Mouse (Mus musculus) heart, postnatal 14 days (tissue): ENCODE measurements around the gene 9530053A07Rik. TPM values are rescaled to one million over a fixed set of nuclear protein-coding genes. Genes with fewer than 3 reads are reported as not detected.
A peak's percentile ranks its signal among the peaks of the same experiment; 100 is the strongest.

Experiments used
- DNase-seq, 2 experiments: peaks; one replicate each; pipeline ENCODE4 v3.0.0; 2021 to 2022
- intact Hi-C: fragments of 180-260 bp; cut with DNase I; formaldehyde crosslinking; loops from one replicate; pipeline ENCODE4 v1.15.1; 2025
- total RNA-seq, 2 experiments: library from RNA; stranded (reverse); gene quantifications; 2 replicates each; pipeline ENCODE4 v1.2.3; 2021

The 9530053A07Rik gene
- total RNA-seq, 2 experiments from 2014 or later: 0.02 TPM; not detected in 1

DNA sequence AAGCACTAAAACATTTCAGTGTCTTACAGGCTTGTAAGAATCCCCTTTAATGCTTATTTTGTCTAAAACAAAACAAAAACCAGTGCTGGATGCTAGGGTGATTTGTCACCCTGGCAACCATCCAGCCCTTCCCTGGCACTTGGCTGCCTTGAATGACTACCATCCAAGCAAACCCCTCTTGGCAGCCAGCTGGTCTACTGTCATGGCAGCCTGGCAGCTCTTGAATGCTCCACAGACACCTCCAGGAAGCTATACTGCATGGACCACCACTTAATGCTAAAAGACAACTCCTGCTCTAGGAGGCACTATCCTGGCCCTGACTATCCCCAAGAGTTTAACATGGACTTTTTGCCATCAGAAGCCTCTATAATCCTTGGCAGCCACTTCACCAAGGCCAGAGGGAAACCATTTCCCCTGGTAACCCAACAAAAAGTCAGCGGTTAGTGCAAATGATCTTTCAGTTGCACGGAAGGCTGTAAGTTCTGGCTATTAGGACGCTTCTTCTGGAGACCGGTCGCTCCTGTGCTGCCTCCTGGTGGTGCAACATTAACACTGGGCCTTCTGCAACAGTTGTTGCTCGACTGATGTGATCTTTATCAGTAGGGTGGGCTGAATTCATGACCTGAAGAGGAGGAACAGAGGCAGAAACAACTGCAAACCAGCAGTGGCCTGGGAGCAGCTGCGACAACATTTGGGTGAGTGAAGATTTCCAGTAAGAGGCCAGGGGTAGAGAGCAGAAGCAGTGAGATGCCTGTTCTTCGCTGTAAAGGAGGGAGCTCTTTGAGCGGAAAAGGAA lies 39.3 kb downstream of the 9530053A07Rik start:
- intact Hi-C loops: loop anchor here (5.0 kb wide), 1 partner anchor 116 kb away; the partner anchor contains the start of gene Psmc4
- DNase-seq: peak; percentile 59 to 74

DNA sequence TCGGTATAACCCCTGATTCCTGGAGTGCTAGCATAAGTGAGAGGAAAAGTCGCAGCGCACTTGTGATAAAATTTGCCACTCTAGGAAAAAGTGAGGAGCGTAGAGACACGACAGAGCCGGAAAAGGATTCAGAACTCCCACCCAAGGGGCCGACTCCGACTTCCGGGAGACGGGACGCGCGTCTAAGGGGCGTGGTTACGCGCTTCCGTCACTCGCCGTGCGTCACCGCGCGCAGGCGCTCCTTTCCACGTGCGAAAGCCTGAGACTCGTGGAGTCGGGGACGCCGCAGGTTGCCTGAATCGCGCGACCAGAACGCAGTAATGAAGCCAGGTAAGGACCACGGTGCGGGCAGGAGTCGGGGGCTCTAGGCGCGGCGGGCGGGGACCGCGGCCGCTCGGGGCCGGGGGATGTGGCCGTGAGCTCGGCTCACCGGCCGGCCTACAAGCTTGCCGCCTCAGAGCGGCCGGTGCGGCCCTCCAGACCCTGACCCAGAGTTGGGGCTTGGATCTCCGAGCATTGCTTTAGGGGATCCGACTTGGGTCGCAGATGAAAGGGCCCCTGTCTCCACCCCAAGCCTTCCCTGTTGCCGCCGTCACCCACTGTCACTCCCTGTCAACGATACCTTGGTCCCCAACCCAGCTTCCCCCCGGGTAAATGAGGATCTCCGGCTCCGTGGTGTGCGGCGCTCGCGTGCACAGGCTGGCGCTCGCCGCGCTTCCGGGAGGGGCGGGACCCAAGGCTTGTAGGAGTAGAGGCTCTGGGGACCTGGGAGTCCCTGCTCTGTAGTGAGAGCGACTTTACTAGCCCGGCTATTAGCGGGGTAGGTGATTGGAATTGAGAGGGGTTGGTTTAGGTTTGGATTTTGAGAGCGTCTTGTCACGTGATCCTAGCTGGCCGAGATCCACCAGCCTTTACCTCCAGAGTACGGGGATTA lies 40.5 kb downstream of the 9530053A07Rik start, which contains the start of gene Fbl:
TSS of gene Fbl (plus strand) at position 222 of the 934 bp plus-strand sequence.
- intact Hi-C loops: loop anchor here (5.0 kb wide), 1 partner anchor 117 kb away; the partner anchor contains the start of gene Psmc4

DNA sequence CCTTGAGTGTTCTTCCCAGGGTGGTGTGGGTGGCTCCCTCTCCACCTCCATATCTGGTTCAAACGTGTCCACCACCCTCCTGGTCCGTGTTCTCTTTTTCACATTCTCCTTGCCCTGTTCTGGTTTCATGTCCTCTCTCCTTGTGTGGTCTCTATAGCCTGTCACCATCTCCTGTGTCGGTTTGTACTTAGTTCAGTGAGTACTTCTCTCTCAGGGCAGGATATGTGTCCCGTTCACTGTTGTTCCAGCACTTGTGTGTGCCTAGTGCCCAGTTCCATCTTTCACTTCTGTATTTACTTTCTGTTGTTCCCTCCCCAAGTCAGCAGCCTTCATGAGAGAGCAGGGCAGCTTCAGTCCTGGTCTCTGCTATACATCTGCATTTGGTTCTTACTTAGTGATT lies 46.1 kb downstream of the 9530053A07Rik start:
- intact Hi-C loops: no loop called here
- DNase-seq: no peak

More for the DNA sequence above, 40.5 kb downstream of the 9530053A07Rik start, which contains the start of gene Fbl:
- DNase-seq: peak; percentile 92 to 94

DNA sequence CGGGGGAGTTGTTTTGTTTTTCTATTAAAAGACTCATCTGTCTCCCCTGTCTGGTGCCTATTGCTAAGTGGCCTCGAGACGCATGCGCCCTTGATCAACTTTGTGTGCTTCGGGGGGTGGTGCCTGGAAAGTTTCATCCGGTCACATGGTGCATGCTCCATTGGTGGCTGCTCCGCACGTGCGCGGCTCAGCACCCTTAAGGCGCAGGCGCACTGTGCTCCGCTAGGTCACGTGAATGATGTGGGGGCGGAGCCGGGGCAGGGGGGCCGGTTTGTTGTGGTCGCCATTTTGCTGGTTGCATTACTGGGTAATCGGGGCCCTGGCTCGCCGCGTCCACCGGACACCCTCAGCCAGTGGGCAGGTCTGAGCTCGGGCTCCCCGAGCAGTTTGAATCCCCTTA lies 50.0 kb downstream of the 9530053A07Rik start, which contains the start of gene Dyrk1b:
TSS of gene Dyrk1b (plus strand) at position 242 of the 400 bp plus-strand sequence.
- intact Hi-C loops: no loop called here
- peak; percentile 98 to 99 for DNase-seq

DNA sequence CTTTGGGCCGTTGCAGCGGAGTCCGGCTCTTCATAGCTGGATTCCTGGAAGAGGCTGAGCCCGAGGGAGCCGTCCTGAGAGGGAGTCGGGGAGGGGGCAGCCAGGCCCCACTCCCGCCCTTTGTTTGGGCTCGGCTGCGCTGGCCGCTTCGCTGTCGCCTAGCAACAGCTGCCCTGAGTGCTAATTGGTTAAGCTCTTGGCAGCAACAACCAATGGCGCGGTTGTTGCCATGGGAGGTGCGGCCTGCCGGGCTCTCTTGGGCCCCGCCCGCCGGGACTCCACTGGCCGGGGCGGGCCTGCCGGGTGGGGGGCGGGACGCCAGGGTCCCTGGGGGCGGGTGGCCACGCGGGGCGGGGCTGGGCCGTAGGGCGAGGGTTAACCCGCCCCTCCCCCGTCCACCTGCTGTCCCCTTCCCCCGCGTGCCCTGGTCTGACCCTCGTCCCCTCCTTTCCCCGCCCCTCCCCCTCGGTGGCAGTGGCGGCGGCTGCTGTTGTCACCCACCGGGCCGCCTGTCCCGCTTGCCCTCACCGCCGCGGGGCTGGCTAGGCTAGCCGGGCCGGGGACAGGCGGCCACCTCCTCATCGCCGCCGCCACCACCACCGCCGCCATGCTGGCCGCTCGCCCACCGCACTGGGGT lies 50.6 kb downstream of the 9530053A07Rik start:
- intact Hi-C loops: no loop called here

DNA sequence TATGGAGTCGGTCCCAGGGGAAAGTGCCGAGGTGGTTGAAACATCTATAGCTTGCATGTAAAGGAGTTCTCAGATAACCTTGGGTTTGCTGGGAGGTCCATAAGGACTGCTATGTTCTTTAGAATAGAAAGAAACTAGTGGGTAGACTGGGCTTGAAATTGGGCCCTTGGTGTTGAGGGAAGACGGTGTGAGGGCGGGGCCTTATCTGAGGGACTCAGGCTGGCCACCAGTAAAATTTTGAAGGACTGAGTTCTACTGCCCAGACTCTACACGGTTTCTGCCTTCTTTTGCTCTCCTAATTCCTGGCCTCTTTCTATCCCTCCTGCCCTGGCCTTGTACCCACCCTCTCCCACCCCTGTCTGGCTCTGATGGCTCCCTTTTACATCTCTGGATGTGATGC lies 51.6 kb downstream of the 9530053A07Rik start:
- no peak for DNase-seq
- intact Hi-C loops: no loop called here

More for the DNA sequence above, 50.6 kb downstream of the 9530053A07Rik start:
- DNase-seq: peak; percentile 94 to 96

DNA sequence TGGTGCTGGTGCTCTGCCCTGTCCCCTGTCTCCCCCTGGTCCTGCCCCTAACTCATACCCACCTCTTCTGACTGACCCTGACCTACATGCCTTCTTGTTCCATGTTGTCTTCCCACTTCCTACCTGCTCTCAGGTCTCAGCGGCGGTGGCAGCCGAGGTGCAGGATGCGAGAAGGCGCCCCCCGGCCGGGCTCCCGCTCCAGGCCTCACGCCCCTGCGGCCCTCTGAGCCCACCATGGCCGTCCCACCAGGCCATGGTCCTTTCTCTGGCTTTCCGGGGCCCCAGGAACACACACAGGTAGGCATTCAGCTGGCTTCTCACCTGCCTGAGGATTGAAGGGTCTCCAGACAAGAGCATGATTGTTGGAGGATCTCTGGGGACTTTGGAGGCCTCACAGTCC lies 52.1 kb downstream of the 9530053A07Rik start:
- intact Hi-C loops: no loop called here
- DNase-seq: no peak

DNA sequence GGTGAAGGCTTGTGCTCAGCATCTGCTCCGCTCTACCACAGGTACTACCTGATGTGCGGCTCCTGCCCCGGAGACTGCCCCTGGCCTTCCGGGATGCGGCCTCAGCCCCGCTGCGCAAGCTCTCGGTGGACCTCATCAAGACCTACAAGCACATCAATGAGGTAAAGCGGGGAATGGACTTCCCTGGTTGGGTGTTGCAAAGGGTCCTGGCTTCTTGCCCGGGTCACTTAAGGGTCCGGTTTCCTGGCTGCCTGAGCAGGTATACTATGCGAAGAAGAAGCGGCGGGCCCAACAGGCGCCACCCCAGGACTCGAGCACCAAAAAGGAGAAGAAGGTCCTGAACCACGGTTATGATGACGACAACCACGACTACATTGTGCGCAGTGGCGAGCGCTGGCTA lies 53.1 kb downstream of the 9530053A07Rik start:
- DNase-seq: no peak
- intact Hi-C loops: no loop called here

DNA sequence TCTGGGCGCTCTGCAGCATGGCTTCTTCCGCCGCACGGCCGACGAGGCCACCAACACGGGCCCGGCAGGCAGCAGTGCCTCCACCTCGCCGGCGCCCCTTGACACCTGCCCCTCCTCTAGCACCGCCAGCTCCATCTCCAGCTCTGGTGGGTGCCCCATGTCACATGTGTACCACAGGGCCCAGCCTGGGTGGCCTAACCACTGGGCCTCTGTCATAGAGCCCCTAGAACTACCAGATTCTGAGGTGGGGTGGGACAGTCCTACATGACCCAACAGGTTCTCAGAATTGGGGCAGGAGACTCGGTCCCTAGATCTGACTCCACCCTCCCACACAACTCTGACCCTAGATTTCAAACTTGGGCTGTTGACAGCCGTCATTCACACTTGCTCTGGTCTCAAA lies 56.6 kb downstream of the 9530053A07Rik start:
- intact Hi-C loops: no loop called here
- DNase-seq: no peak

DNA sequence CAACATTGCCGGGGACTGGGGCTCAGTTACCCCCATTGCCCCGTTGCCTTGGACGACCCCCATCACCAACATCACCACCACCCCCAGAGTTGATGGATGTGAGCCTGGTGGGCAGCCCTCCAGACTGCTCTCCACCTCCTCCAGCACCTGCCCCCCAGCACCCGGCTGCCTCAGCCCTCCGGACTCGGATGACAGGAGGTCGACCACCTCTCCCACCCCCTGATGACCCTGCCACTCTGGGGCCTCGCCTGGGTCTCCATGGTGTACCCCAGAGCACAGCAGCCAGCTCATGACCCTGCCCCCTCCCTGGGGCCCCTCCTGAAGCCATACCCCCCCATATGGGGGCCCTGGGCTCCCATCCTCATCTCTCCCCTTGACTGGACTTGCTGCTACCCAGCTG lies 57.4 kb downstream of the 9530053A07Rik start:
- DNase-seq: no peak
- intact Hi-C loops: no loop called here

DNA sequence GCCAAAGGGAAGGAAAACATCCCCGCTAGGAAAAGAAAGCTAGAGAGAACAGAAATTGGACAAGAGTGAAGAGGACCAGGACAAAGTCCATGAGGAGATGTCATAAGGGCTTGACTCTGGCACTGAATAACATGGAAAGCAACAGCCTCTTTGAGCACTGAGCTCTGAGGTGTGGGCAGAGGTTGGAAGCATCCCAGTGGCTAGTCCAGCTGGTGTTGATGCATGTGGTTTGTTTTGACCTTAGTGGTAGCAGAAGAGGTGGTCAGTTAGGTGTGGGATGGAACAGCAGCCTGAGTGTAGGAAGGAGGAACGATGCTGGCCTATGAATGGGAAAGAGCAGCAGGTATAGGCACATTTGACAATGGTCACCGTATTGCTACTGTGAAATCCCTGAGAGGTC lies 62.2 kb downstream of the 9530053A07Rik start:
- intact Hi-C loops: no loop called here
- DNase-seq: no peak

DNA sequence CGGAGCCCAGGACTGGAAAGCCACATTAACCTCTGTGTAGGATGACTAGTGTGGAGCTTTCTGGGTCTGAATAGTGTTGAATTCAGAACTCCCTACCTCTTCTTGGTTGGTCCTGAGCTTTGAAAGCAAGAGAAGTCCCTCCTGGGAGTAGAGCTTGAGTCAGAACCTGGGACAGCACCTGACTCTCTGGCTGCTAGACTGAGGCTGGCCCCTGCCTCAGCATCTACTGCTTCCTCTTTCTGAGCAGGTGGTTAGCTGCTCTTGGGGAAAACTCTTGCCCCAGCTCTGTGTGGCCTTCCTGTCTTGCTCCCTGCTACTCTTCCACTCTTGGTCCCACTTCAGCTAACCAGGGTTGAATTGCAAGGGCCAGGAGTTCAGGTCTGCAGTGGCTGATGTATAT lies 62.6 kb downstream of the 9530053A07Rik start:
- intact Hi-C loops: no loop called here
- DNase-seq: no peak

DNA sequence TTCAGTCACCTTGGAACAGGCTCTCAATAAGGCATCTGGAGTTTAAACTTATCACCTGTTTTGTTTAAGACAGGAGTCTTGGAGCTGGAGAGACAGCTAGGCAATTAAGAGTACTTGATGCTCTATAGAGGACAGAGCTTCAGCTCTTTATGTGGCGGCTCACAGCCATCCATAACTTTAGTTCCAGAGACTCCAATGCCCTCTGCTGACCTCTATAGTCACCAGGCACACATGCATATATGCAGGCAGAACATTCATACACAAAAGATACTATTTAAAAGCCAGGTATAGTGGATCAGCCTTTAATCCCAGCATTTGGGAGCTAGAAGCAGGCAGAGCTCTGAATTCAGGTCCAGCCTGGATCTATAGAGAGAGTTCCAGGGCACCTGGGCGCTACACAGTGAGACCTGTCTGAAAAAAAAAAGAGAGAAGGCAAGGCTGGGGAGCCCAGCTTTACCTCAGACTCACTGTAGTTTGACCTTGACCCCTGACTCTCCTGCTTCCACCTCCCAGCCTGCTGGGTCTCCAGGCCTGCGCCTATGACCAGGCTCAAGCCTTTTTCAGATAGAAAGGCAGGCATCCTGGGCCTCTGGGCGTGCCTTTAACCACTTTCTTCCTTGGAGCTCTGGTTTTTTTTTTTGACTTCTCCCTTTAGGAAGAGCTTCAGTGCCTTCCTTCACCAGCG lies 66.3 kb downstream of the 9530053A07Rik start:
- DNase-seq: no peak
- intact Hi-C loops: no loop called here

DNA sequence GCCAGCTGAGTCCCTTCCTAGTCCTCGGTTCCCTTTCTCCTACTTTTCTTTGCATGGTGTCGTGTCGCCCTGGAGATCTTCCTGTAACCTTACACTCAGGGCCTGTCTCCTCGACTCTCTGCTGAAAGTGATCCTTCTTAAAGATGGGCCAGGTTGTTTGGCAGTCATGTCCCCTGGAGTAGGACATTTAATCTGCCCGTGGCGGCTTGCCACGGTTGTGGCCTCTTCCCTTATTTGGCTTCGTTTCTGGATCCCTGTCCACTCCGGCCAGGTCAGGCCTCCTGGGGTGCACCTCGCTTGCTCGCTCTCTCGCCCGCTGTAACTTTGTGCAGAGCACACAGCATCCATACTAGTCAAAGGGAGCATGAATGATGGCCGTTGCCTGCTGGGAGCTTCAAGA lies 67.3 kb downstream of the 9530053A07Rik start:
- intact Hi-C loops: no loop called here
- DNase-seq: peak; percentile 20 to 26

DNA sequence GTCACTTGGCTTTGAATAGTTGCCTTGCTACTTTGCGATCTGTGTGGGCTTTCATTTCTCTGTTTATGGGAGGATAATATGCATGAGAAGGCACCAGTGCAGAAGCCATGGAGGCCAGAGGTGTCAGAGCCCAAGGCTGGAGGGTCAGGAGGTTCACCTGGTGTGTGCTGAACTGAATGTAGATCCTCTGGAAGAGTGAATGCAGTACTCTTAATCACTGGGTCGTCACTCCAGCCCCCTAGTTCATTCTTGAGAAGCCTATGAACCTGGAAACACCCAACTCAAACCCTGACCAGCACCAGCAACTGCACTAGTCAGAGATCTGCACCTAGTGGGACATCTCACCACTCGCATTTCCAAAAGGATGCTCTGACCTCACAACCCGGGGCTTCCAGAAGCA lies 69.8 kb downstream of the 9530053A07Rik start:
- no peak for DNase-seq
- intact Hi-C loops: no loop called here

DNA sequence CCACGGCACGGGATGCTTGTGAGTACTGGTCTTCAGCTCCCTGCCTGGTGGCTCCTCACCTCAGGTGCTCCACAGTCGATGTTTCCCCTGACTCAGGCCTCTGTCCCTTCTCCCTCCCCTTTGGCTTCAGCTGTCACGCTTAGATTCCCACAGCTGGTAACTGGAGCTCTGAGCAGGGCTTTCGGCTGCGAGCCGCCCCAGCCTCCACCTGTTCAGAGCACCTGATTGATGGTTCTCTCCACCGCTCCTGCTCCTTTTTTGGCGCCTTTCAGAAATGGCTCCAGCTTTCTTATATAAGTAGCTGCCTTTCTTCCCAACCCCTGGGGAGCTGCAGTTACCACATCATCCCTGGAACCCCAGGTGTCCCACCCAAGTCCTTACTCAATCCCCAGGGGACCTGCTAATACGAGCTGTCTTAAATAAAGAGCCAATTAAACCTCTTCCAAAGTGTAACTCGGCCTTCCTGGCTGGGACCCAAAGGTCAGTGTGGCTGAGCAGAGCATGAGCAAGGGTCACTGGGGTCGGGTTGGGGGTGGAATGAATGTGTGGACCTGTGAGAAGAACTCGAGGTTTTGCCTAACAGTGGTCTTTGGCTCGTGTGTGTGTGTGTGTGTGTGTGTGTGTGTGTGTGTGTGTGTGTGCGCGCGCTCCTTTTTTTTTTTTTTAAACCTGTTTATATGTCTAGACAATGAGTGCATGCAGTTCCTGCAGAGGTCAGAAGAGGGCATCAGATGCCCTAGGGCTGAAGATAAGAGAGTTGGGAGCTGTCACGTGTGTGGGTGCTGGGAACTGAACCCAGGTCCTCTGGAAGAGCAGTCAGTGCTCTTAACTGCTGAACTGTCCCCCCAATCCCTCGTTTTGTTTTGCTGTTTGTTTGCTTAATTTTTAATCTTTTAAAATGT lies 74.2 kb downstream of the 9530053A07Rik start:
- intact Hi-C loops: no loop called here
- no peak for DNase-seq

DNA sequence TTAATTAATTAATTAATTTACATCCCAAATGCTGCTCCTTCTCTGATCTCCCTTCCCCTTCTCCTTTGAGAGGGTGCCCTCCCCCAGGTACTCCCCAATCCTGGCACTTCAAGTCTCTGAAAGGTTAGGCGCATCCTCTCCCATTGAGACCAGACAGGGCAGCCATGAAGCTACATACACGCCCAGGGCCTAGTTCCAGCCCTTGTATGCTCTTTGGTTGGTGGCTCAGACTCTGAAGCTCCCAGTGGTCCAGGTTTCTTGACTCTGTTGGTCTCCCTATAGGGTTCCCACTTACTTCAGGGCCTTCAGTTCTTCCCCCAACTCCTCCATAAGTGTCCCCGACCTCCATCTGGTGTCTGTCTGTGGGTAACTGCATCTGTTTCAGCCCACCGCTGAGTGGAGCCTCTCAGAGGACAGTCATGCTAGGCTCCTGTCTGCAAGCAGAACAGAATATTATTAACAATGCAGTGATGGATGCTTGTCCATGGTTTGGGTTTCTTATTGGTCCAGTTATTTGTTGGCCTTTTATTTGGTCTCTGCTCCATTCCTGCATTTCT lies 76.9 kb downstream of the 9530053A07Rik start:
- intact Hi-C loops: no loop called here

DNA sequence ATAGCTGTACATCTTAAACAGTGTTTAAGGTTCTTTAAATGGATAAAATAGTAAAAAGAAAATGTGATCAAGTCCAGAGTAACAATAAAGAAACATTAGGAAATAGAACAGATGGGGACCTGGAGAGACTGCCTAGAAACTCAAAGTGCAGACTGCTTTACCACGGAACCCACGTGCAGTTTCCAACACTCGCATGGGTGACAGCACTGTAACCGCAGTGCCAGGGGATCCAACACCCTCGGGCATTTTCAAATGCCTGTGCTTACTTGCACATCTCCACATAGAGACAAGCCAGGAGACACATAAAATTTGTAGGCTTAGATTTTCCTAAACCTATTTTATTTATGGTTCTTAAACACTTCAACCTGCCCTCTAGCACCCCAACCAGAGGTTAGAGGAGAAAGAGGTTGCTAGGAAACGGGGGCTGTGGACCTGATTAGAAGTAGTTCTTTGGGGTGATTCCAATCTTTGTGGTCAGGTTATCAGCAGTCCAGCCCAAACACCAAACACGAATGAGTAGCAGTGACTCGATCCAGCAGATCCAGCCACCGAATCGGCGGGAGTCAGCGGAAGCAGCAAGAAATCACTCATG lies 79.2 kb downstream of the 9530053A07Rik start:
- no peak for DNase-seq

More for the DNA sequence above, 76.9 kb downstream of the 9530053A07Rik start:
- DNase-seq: peak in 1 of 2 experiments; percentile 45

More for the DNA sequence above, 79.2 kb downstream of the 9530053A07Rik start:
- intact Hi-C loops: no loop called here
